Mouse (Mus musculus): ENCODE results near the gene Rab17. TPM values are rescaled to one million over a fixed set of nuclear protein-coding genes. Genes with fewer than 3 reads are reported as not detected.

Gene Rab17
- polyA plus RNA-seq, 1 experiment from 2014 or later, result 21.3 TPM

DNA sequence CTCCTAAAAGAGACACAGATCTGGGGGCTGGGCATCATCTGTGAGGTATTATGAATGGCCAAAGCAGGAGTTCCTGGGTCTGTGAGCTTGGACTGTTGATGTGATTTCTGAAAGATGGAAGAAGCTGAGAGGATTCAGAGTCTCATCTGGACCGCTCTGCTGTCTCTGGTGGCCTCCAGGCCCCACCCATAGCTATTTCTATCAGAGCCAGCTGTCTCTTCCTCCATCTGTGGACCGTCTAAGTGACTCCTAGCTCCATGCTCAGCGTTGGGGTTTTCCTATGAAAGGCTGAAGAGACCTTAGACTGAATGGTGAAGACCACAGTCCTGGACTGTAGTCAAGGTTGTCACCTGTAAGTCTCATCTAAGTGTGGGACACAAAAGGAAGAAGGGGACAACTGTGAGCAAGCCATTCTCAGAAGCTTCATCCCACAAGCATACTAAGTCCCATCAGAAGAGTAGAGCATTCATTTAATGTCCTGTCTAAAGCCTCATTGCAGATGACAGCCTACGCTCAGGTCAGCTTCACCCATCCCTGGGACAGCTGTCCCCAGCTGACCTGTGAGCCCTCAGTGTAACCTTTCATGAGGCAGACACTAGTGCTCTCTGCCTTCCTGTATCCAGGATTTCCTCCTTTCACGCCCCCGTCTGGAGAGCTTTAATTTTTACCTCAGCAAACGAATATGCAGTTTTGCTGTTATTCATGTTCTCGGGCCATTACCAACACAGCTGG is 34.2 kb upstream of the Rab17 start:
- H3K36me3 ChIP-seq (ENCODE audit: insufficient read depth, low read length), result no peaks in the 10 kb centered on the region
- no peak overlapping the region for H3K4me3 ChIP-seq (replicated peaks; ENCODE audit: low read depth, low read length)
- H3K4me1 ChIP-seq (replicated peaks; ENCODE audit: insufficient read depth, low read length), result peaks cover 9% of the 10 kb centered on the region; the same call in 1 of the 2 replicates
- WGBS, result 73% methylated on average over 8 of the region's 8 CpGs
- no peak for DNase-seq (ENCODE audit: low spot score)
- H3K4me2 ChIP-seq (ENCODE audit: low read length), result no peak overlapping the region
- no peaks in the 10 kb centered on the region for H3K27me3 ChIP-seq (ENCODE audit: insufficient read depth, low read length)
- no peaks in the 10 kb centered on the region for H3K9me3 ChIP-seq (replicated peaks; ENCODE audit: low read length)
- TF ChIP-seq CTCF (IDR thresholded peaks at IDR 0.05; ENCODE audit: low read depth), result no peak
- H3K9ac ChIP-seq (ENCODE audit: low read depth, low read length), result no peak overlapping the region
- H3K27ac ChIP-seq, result no peak overlapping the region
- ATAC-seq (replicated peaks; ENCODE audit: low FRiP score, low read depth), result no peak

DNA sequence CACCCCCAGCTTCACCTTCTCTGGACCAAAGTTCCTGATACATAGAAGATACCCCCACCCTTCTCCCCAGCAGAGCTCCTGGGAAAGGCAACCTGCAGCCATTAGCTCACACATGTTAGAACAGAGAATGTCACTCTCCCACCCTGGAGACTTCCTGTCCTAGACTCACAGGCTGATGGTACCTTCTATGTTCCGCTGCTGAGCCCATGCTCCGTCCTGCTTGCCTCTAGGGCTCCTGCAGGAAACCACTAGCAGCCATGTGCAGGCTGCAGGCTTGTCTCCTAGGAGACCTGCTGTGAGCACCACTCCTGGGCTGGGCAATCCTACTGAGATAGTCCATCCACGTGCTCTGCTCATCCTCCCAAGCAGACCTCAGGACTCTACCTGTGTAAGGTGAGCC is 33.2 kb upstream of the Rab17 start:
- H3K27ac ChIP-seq, result no peak overlapping the region
- DNase-seq (ENCODE audit: low spot score) (no peak), ATAC-seq (replicated peaks; ENCODE audit: low FRiP score, low read depth) (no peak)
- no peak overlapping the region for H3K4me3 ChIP-seq (replicated peaks; ENCODE audit: low read depth, low read length)
- peaks cover 9% of the 10 kb centered on the region; the same call in 1 of the 2 replicates for H3K4me1 ChIP-seq (replicated peaks; ENCODE audit: insufficient read depth, low read length)
- H3K9ac ChIP-seq (ENCODE audit: low read depth, low read length), result no peak overlapping the region
- H3K27me3 ChIP-seq (ENCODE audit: insufficient read depth, low read length), result no peaks in the 10 kb centered on the region
- no peak overlapping the region for H3K4me2 ChIP-seq (ENCODE audit: low read length)
- 81% methylated on average over 3 of the region's 3 CpGs for WGBS
- no peak for TF ChIP-seq CTCF (IDR thresholded peaks at IDR 0.05; ENCODE audit: low read depth)
- H3K36me3 ChIP-seq (ENCODE audit: insufficient read depth, low read length), result no peaks in the 10 kb centered on the region
- no peaks in the 10 kb centered on the region for H3K9me3 ChIP-seq (replicated peaks; ENCODE audit: low read length)

GRCm38 (mm10) chr1:91001871-91002539 is 32.5 kb upstream of the Rab17 start:
- peaks cover 9% of the 10 kb centered on the region; the same call in 1 of the 2 replicates for H3K4me1 ChIP-seq (replicated peaks; ENCODE audit: insufficient read depth, low read length)
- ATAC-seq (replicated peaks; ENCODE audit: low FRiP score, low read depth) (no peak), DNase-seq (ENCODE audit: low spot score) (no peak)
- no peaks in the 10 kb centered on the region for H3K36me3 ChIP-seq (ENCODE audit: insufficient read depth, low read length)
- H3K4me3 ChIP-seq (replicated peaks; ENCODE audit: low read depth, low read length), result no peak overlapping the region
- no peaks in the 10 kb centered on the region for H3K9me3 ChIP-seq (replicated peaks; ENCODE audit: low read length)
- no peak for TF ChIP-seq CTCF (IDR thresholded peaks at IDR 0.05; ENCODE audit: low read depth)
- no peak overlapping the region for H3K27ac ChIP-seq
- H3K9ac ChIP-seq (ENCODE audit: low read depth, low read length), result no peak overlapping the region
- 79% methylated on average over 3 of the region's 3 CpGs for WGBS
- no peaks in the 10 kb centered on the region for H3K27me3 ChIP-seq (ENCODE audit: insufficient read depth, low read length)
- H3K4me2 ChIP-seq (ENCODE audit: low read length), result no peak overlapping the region

- Histone ChIP-seq H3K27ac (no peak overlapping the region), H3K36me3 (ENCODE audit: insufficient read depth, low read length) (no peaks in the 10 kb centered on the region), H3K9me3 (replicated peaks; ENCODE audit: low read length) (no peaks in the 10 kb centered on the region), H3K4me1 (replicated peaks; ENCODE audit: insufficient read depth, low read length) (peaks cover 9% of the 10 kb centered on the region; the same call in 1 of the 2 replicates), H3K9ac (ENCODE audit: low read depth, low read length) (no peak overlapping the region), H3K27me3 (ENCODE audit: insufficient read depth, low read length) (no peaks in the 10 kb centered on the region), H3K4me3 (replicated peaks; ENCODE audit: low read depth, low read length) (no peak overlapping the region), H3K4me2 (ENCODE audit: low read length) (no peak overlapping the region)
- WGBS, result 86% methylated on average over 3 of the region's 3 CpGs
- DNase-seq (ENCODE audit: low spot score) (no peak), ATAC-seq (replicated peaks; ENCODE audit: low FRiP score, low read depth) (no peak)
- no peak for TF ChIP-seq CTCF (IDR thresholded peaks at IDR 0.05; ENCODE audit: low read depth)
Observed at GRCm38 (mm10) chr1:91001101-91001500, 31.6 kb upstream of the Rab17 start.

- no peak overlapping the region for H3K9ac ChIP-seq (ENCODE audit: low read depth, low read length)
- no peak overlapping the region for H3K27ac ChIP-seq
- 57% methylated on average over 10 of the region's 10 CpGs for WGBS
- no peak for TF ChIP-seq CTCF (IDR thresholded peaks at IDR 0.05; ENCODE audit: low read depth)
- no peaks in the 10 kb centered on the region for H3K9me3 ChIP-seq (replicated peaks; ENCODE audit: low read length)
- H3K36me3 ChIP-seq (ENCODE audit: insufficient read depth, low read length), result no peaks in the 10 kb centered on the region
- H3K4me2 ChIP-seq (ENCODE audit: low read length), result peak overlapping the region; percentile 80; the same call in 1 of the 2 replicates
- peak overlapping the region; percentile 60; the same call in 1 of the 2 replicates for H3K4me3 ChIP-seq (replicated peaks; ENCODE audit: low read depth, low read length)
- H3K27me3 ChIP-seq (ENCODE audit: insufficient read depth, low read length), result no peaks in the 10 kb centered on the region
- peaks cover 9% of the 10 kb centered on the region; the same call in 1 of the 2 replicates for H3K4me1 ChIP-seq (replicated peaks; ENCODE audit: insufficient read depth, low read length)
- DNase-seq (ENCODE audit: low spot score) (no peak), ATAC-seq (replicated peaks; ENCODE audit: low FRiP score, low read depth) (no peak)
Observed at GRCm38 (mm10) chr1:90999911-91000601, 30.6 kb upstream of the Rab17 start.

- H3K4me2 ChIP-seq (ENCODE audit: low read length), result peak overlapping the region; percentile 80
- H3K9ac ChIP-seq (ENCODE audit: low read depth, low read length), result peak overlapping the region; percentile 66
- H3K4me1 ChIP-seq (replicated peaks; ENCODE audit: insufficient read depth, low read length), result peaks cover 9% of the 10 kb centered on the region; the same call in 1 of the 2 replicates
- peak; percentile 27 for ATAC-seq (replicated peaks; ENCODE audit: low FRiP score, low read depth)
- DNase-seq (ENCODE audit: low spot score), result peak; percentile 21
- H3K4me3 ChIP-seq (replicated peaks; ENCODE audit: low read depth, low read length), result peak overlapping the region; percentile 60
- no peak overlapping the region for H3K27ac ChIP-seq
- WGBS, result 2% methylated on average over 38 of the region's 41 CpGs
- no peaks in the 10 kb centered on the region for H3K9me3 ChIP-seq (replicated peaks; ENCODE audit: low read length)
- TF ChIP-seq CTCF (IDR thresholded peaks at IDR 0.05; ENCODE audit: low read depth), result no peak
- no peaks in the 10 kb centered on the region for H3K27me3 ChIP-seq (ENCODE audit: insufficient read depth, low read length)
- H3K36me3 ChIP-seq (ENCODE audit: insufficient read depth, low read length), result no peaks in the 10 kb centered on the region
Observed at GRCm38 (mm10) chr1:90998891-90999611, 29.6 kb upstream of the Rab17 start.
